Mouse (Mus musculus): ENCODE results near the gene AI481877.
"Not testable (repeated sequence)": the region's sequence is repeated elsewhere in the genome, so short reads cannot be mapped to it uniquely, and the experiment has no call there.

AI481877 gene

DNA sequence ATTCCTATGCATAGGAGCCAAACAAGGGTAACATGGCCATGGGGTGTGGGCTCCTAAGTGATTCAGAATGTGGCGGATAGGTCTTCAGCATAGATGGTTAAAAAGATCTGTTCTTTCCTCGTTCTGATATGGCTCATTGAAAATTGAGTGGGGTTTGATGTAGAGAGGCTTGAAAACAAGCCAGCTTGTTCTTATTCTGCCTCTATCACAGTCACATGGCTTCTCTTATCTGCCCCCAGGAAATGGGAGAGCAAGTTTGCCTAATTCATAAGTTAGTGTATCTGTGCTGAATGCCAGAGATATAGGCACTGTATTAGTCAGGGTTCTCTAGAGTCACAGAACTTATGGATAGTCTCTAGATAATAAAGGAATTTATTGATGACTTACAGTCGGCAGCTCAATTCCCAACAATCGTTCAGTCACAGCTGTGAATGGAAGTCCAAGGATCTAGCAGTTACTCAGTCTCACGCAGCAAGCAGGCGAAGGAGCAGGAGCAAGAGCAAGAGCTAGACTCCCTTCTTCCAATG lies at the start of gene AI481877:
Gene AI481877 (minus strand): TSS at position 477 of the 527 bp plus-strand sequence.
- not testable (repeated sequence) for DNase-seq

DNA sequence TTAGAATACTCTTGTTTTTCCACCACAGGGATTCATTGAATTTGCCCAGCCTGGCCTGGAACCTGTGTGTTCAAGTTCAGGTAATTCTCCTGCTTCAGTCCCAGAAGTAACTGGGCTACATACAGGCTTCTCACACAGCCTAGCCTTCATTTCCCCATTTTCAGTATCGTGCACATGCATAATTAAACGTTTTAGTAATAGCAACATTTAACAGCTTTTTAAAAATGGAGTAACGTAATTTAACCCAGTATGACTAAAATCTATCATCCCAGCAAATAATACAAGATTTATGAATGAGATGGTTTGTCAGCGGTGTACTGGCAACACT lies 49.7 kb upstream of the AI481877 start:
- DNase-seq: no peak

DNA sequence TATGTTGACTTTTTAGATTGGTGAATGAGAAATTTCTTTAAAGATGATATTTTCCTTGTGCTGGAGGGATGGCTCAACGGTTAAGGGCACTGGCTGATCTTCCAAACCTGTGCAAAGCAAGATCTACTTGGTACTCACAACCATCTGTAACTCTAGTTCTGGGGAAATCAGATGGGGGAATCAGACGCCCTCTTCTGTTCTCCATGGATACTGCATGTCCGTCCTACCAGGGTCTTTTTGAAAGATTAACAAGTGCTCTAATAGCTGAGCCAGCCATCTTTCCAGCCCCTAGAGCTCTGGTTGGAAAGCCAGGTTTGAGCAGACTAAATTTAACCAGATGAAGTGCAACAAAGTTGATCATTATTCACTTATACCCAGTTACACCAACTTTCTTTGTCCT lies 48.5 kb upstream of the AI481877 start:
- peak; percentile 56 for DNase-seq

DNA sequence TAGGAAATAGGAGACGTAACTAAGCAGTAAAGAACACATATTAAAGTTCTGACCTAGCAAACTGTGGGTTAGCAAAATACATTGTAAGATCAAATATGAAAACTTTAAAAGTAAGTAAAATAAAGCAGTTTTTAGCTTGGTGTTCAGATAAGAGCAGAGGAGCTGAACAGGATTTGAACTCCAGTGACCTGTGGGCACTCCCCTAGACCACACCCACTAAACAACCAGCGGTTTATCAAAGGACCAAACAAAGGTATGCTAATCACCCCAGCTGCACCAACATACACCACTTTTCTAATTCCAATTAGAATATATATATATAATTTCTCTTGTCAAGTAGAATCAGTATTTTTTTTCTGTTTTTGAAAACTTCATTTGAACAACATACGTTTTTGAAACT lies 46.9 kb upstream of the AI481877 start:
- no peak for DNase-seq

DNA sequence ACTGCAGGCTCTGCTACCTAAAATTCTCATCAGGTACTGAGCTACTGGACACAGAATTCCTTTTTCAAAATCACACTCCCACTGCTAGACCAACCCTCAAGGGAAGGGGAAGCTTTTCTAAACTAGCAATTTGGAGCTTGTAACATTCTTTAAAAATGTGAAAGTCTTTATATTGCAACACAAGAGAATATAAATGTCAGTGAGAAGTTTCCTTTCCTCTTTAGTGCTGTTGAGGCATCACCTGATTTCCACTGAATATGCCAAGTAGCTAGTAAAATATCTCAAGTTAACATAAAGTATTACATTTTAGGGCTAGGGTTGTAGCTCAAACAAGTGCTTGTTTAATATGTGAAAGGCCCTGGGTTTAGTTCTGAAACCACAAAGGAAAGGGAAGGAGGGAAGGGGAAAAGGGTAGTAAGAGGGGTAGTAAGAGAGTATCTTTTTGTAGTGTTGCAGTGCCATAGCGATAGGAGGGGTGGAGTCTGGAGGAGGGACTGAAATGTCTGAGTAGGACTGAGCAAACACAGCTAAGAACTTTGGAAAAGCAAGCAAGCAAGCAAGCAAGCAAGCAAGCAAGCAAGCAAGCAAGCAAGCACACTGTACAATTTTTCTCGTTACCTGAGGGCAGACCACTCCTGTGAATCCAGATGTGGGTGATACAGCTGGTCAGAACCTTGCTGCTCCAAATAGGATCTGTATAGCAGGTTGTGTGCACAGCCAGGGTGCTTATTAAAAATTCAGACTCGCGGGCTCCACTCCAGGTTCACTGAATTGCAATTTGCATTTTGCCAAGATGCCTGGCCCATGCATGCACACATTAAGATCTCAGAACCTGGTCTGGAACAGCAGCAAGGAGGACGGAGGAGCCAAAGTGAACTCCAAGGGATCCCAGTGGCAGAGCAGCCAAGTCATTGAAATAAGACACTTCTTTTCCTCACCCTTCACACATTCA lies 42.8 kb upstream of the AI481877 start:
- no peak for DNase-seq

DNA sequence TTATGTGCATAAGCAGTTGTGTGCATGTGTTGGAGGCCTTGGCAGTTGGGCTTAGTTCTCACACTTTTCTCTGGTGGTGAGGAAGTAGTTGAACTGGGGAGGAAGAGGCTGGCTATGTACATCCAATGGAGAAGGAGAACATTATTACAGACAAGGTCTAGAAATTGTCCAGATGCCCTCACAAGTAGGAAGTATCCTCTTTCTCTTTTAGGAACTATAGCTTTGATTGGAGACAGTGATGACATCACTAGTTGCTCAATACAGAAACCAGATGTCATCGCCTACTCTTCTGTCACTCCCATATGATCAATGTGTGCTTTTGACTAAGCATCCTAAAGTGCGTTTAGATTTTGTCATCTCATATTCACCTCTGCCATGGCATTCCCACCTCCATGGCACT lies 38.8 kb upstream of the AI481877 start:
- no peak for DNase-seq

DNA sequence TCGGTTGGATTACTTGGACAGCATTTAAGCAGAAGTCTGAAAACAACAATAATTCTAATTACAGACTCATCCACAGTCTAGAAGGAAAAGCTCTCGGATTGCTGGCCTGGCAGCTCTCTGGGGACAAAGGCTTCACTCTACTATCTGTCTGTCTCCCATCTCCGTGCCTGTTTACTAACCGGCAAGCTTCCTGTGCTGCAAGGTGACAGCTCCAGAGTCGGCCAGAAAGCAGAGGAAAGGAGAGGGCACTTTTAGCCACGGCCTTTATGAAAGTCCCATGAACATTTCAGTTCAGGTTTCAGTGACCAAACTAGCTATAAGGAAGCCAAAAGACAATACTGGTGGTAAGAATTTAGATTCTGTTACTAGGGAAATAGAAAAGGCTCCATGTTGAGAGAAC lies 37.1 kb upstream of the AI481877 start:
- DNase-seq: no peak

DNA sequence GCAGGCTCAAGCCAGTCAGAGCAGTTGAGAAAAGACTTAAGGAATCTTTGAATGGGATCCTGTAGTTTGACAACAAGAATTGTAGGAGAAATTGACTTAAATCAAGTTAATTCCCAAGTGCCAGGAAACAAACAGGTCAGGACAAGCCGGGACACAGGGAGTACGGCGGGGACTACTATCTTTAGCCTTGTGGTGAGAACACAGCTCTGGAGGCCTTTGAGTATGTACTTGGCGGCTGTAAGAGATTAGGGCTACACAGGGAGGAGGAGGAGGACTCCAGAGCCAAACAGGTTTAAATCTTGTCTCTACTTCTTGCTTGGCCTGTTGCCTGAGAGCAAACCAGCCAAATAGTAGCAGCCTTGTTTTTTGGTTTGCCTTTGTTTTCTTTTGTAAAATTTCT lies 36.2 kb upstream of the AI481877 start:
- DNase-seq: no peak

DNA sequence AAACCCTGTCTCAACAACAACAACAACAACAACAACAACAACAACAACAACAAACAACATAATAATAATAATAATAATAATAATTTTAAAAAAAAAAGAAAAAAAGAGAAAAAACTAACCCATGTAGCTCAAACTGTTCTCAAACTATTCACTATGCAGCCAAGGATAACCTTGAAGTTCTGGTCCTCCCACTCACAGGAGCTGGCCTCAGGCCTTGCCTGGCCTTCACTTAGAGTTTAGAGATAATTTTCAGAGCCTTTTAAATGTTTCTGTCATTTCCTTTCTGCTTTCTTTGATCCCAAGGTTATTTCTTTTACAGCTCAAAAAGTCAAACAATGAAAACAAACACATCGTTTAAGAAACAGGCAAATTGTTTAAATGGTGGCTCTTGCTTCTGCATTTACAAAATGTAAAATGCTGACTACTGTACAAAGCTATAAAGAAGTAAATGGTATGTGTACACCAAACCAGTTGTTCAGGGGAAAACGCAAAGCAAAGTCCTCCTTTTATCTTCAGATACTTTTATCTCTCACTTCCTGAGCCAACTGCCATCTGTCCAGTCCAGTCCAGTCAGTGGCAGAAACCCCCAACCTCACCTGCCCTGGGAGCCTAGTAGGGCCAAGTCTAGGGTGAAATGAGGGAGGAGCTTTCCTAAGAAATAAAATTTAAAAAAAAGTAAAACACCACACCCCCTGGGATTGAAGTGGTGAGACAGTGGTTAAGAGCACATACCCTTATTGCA lies 34.6 kb upstream of the AI481877 start:
- DNase-seq: no peak

DNA sequence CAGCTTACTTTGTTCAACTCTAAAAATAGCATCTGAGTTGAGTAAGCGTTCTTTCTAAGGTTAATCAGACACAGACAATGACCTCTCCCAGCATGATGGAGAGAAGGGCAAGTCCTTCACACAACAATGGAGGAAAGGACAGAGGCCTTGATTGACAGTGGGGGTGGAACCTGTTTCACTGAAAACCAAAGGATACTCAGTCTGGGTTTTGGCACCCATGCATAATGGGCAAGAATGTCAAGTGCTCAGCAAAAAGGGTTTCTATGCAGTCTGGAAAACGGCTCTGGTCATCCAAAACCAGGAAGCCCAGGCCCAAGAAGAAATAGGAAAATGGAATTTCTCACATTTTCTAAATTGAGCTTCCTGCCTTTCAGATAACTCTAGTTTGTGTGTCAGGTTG lies 33.8 kb upstream of the AI481877 start:
- DNase-seq: no peak

DNA sequence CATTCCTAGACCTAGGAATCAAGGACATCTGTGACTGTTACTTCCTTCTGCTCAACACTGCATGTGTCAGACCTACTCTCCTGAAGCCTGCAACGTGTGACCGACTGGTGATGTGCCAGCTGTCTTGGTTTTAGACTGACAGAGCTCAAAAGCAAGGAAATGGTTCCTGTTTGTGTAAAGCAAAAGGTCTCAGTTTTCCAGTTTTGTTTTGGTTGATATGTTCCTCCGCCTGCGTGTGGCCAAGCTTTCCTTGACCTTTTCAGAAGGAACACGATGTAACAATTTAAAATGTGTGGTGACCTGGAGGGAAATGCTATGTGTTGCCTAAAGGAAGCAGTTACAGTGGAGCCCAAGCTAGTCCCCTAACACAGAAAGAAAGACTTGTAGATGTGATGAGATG lies 31.2 kb upstream of the AI481877 start:
- DNase-seq: no peak

DNA sequence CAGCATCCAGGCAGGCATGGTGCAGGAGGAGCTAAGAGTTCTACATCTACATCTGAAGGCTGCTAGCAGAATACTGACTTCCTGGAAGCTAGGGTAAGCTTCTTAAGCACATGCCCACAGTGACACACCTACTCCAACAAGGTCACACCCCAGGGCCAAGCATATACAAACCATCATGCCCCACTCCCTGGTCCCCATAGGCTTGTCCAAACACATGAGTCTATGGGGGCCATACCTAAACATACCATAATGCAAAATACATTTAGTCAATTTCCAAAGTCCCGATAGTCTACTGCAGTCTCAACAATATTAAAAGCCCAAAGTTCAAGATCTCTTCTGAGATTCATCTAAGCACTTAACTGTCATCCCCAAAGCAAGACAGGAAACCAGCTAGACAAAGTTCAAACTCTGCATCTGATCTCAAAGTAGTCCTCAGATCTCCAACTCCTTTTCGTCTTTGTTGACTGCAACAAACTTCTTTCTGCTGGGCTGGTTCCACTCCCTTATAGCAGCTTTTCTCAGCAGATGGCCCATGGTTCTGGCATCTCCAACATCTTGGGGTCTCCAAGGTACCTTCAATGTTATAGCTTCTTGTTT lies 28.6 kb upstream of the AI481877 start:
- DNase-seq: no peak

DNA sequence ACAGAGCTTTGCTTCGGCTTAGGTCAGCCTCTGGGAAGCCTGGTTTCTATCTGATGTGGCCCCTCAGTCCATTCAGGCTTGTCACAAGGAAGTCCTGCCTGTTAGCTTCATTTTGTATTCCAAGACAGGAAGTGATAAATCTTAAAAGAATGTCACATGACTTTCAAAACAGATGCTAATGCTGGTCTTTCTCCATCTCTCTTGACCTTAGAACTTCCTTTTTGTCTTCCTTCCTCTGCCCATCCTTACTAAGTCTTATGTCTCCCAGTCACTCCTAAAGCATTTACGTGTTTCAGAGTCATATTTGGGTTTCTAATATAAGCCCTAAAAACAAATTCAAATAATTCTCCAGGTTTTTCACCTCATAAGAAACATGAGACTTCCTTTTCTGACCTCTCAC lies 25.3 kb upstream of the AI481877 start:
- DNase-seq: no peak

DNA sequence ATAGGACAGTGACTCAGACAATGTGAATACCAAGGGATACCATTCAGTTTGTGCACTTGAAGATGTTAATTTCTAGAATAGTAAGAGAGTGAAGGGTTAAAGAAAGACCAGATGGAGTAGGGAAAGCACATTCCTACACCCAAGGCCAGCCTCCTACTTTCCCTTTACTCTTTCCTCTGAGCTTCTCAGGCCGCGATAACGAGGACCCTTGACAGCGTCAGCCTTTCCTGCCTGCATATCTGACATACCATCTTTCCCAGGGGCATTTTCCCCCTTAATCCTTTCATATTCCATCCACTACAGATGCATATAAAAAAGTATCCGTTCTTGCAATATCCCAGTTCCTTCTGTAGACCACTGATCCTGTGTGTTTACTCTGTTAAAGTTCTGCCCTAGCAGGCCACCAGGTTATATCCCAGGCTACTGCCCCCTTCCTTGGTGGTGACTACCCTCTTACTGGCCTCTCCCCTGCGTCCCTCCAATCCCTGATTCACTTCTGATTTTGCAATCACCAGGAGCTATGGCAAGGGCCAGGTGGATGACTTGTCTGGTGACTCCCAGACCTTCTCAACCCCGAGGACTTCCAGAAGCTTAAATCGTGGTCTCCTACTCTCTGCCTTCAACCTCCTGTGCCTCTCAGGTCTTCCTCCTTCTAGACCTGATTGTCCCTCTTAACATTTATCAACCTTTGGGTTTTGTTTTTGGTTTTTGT lies 22.3 kb upstream of the AI481877 start:
- DNase-seq: no peak

DNA sequence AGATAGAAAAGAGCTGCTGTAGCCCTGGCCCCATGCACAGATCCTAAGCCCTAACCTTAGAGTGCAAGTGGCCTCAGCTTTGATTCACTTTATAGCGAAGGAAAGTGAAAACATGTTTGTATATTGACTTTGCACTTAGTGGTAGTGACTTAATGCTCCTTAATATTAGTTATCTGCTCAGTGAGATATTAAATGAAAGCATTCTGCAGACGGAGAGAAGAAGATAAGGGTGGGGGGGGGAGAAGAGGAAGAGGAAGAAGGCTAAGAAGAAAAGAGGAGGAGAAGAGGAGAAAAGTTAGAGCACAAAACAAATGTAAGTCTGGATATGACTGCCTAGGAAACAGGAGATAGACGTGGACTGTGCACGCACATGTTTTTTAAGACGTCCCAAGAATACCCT lies 21.5 kb upstream of the AI481877 start:
- no peak for DNase-seq

DNA sequence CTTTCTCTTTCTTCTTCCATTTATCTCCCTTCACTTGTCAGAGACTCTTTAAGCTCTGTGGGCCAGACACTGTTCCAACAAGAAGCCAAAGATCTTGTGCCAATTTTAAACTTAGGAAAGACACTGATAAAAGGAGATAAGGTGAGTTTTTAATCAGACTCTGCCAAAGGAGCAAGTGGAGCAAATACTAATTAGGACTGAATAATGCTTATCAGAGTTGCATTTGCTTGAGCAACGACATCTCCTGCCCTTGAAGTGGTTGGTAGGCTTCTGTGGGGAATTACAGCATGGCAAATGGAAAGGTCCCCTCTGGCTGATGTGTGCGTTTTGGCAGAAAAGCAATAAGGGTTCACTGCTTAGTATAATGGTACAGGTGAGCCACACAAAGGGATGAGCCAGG lies 18.9 kb upstream of the AI481877 start:
- no peak for DNase-seq

DNA sequence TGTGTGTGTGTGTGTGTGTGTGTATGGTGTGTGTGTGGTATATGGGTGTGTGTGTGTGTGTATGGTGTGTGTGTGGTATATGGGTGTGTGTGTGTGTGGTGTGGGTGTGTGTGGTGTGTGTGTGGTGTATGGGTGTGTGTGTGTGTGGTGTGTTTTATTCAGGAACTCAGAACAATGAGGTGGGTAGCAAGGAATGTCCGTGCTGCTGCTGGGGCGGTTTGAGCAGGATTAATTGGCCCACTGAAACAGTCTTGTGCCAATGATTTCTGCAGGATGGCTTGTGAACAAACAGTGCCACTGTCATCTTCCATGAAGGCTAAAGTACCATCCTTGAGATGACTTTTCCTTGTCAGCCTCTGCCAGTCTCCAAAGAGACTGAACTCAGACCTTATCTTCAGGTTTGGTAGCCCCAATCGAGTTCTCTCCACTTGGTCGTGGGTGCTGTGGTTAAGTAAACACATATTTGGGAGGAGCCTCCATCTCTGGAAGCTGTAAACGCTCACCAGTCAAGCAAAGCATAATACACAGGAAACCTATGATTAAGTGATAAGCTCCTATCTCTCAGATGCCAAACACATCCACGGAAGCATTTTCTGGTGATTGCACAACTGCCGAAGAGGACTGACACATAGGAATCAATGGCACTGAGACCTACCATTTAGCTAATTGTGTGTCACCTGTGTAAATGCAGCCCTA lies 18.3 kb upstream of the AI481877 start:
- DNase-seq: no peak

DNA sequence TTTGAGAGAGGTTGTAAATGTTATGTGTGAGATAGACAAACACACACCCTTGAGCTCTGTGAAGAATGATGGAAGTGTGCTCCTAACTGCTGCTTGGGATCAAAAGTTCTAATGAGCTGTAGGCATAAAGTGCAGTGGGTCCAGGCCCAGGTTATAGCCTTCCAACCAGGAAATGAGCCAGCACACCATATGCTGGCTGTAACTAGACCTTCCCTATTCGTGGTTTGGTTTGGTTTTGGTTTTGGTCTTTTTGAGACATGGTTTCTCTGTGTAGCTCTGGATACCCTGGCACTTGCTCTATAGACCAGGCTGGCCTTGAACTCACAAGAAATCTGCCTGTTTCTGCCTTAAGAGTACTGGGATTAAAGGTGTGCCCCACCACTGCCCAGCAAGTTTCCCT lies 13.2 kb upstream of the AI481877 start:
- DNase-seq: no peak

DNA sequence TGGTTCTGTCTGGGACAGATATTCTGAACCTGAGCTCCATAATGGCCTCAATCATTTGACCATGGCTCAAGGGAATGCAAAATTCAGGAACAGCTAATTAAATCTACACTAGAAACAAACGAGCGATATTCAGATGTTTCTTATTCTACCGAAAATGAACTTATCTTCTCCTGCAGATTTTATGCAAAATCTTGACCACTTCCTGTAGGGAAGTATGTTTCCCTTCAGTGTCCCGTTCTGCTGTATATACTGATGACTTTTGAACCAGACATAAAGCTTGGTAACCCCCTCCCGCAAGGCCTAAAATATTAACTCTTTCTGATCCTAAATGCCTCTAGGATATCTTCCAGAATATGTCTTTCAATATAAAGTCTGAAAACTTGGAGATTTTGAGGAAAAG lies 12.1 kb upstream of the AI481877 start:
- DNase-seq: no peak

DNA sequence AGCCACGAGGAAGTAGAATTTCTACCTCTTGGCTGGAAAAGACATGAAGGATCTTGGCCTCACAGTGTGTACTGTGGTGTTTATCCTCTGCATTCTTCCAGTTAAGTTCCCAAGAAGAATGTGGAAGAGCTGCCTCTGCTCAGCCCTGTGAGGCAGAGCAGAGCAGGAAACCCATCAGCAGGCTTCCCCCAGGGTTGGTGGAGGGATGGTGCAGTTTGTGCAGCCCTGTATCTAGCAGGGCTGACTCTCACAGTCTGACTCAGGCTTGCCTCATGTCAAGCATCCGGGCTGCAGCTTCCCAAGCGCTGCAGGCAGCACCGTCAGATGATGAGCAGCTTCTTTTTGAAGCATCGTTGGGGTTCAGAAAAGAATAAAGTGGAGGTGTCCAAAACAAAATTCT lies 10.3 kb upstream of the AI481877 start:
- DNase-seq: no peak

DNA sequence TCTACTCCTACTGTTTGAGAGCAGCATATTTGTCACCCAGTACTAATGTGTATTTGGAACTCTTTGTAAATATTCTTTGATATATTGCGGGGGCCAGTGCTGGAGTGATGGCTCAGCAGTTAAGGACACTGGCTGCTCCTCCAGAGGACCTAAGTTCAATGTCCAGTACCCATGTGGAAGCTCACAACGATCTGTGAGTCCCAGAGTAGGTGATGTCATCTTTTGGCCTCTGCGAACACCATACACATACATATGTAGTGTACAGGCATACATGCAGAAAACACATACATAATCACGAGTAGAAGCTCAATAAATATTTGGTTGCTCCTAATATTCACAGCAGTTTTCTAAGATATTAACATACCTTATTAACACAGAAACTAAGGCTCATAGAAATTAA lies 9.8 kb downstream of the AI481877 start:
- no peak for DNase-seq

DNA sequence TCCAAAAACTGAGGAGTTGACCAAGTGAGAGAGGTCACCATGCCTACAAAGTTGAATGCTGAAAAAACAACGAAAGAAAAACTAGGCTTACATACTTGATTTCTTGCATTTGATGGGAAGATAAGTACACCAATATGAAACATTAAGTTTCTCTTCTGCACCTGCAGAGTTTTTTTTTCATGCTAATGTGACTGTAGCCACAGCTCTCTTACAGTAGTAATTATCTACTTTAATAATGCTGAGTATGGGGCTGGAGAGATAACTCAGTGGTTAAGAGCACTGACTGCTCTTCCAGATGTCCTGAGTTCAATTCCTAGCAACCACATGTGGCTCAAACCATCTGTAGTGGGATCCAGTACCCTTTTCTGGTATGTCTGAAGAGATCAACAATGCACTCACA lies 13.7 kb downstream of the AI481877 start:
- DNase-seq: no peak

All from lung, postnatal 14 days (tissue).